Mouse (Mus musculus): Measurements from ENCODE around the gene Chrne. TPM values are rescaled to one million over a fixed set of nuclear protein-coding genes. Genes with fewer than 3 reads are reported as not detected.

Gene Chrne
- polyA plus RNA-seq, 1 experiment from 2014 or later = not detected

- H3K4me1 ChIP-seq (replicated peaks) = peaks cover 40% of the 10 kb centered on the region
- 46% methylated on average over 6 of the region's 6 CpGs for WGBS (ENCODE audit: insufficient replicate concordance)
- H3K9ac ChIP-seq = no peak overlapping the region
- no peak overlapping the region for H3K4me3 ChIP-seq (replicated peaks)
- H3K27ac ChIP-seq (replicated peaks) = no peak overlapping the region
- no peak for ATAC-seq (ENCODE audit: insufficient read depth)
- peaks cover 16% of the 10 kb centered on the region for H3K27me3 ChIP-seq
- H3K4me2 ChIP-seq = no peak overlapping the region
- no peaks in the 10 kb centered on the region for H3K9me3 ChIP-seq (replicated peaks)
- H3K36me3 ChIP-seq (replicated peaks) = peaks cover 13% of the 10 kb centered on the region
Observed at GRCm38 (mm10) chr11:70657573-70657972, 38.6 kb upstream of the Chrne start.

GRCm38 (mm10) chr11:70656964-70657363, 37.9 kb upstream of the Chrne start, which contains the start of gene Eno3:
Gene Eno3 (plus strand): TSS chr11:70657202.
- peak within 1 kb of the TSS; percentile 99 for H3K27ac ChIP-seq (replicated peaks)
- peaks cover 14% of the 10 kb centered on the region for H3K36me3 ChIP-seq (replicated peaks)
- H3K4me2 ChIP-seq = peak within 1 kb of the TSS; percentile 99
- H3K4me1 ChIP-seq (replicated peaks) = peaks cover 46% of the 10 kb centered on the region
- WGBS (ENCODE audit: insufficient replicate concordance) = 19% methylated on average over 3 of the region's 3 CpGs
- peak within 1 kb of the TSS; percentile 98 for H3K9ac ChIP-seq
- H3K27me3 ChIP-seq = peaks cover 16% of the 10 kb centered on the region
- no peak for ATAC-seq (ENCODE audit: insufficient read depth)
- H3K9me3 ChIP-seq (replicated peaks) = no peaks in the 10 kb centered on the region
- H3K4me3 ChIP-seq (replicated peaks) = peak within 1 kb of the TSS; percentile 99

GRCm38 (mm10) chr11:70656456-70656927, 37.5 kb upstream of the Chrne start:
- H3K4me2 ChIP-seq = peak overlapping the region; percentile 99
- peaks cover 51% of the 10 kb centered on the region for H3K4me1 ChIP-seq (replicated peaks)
- H3K9ac ChIP-seq = no peak overlapping the region; the same call in 1 of the 2 replicates
- peaks cover 19% of the 10 kb centered on the region for H3K36me3 ChIP-seq (replicated peaks)
- H3K27ac ChIP-seq (replicated peaks) = peak overlapping the region; percentile 99
- H3K9me3 ChIP-seq (replicated peaks) = no peaks in the 10 kb centered on the region
- 23% methylated on average over 16 of the region's 16 CpGs for WGBS (ENCODE audit: insufficient replicate concordance)
- no peak for ATAC-seq (ENCODE audit: insufficient read depth)
- H3K4me3 ChIP-seq (replicated peaks) = peak overlapping the region; percentile 99
- peaks cover 16% of the 10 kb centered on the region for H3K27me3 ChIP-seq

GRCm38 (mm10) chr11:70655571-70656455, 36.8 kb upstream of the Chrne start:
- no peak for ATAC-seq (ENCODE audit: insufficient read depth)
- 1% methylated on average over 61 of the region's 61 CpGs for WGBS (ENCODE audit: insufficient replicate concordance)
- no peaks in the 10 kb centered on the region for H3K9me3 ChIP-seq (replicated peaks)
- H3K4me3 ChIP-seq (replicated peaks) = peak overlapping the region; percentile 99
- peaks cover 16% of the 10 kb centered on the region for H3K27me3 ChIP-seq
- H3K27ac ChIP-seq (replicated peaks) = peak overlapping the region; percentile 99
- H3K36me3 ChIP-seq (replicated peaks) = peaks cover 24% of the 10 kb centered on the region
- H3K9ac ChIP-seq = peak overlapping the region; percentile 98
- peaks cover 57% of the 10 kb centered on the region for H3K4me1 ChIP-seq (replicated peaks)
- peak overlapping the region; percentile 99 for H3K4me2 ChIP-seq

GRCm38 (mm10) chr11:70654923-70655570, 36.0 kb upstream of the Chrne start:
- H3K27me3 ChIP-seq = peaks cover 16% of the 10 kb centered on the region
- no peaks in the 10 kb centered on the region for H3K9me3 ChIP-seq (replicated peaks)
- H3K27ac ChIP-seq (replicated peaks) = peak overlapping the region; percentile 99
- peak; percentile 52 for ATAC-seq (ENCODE audit: insufficient read depth)
- peak overlapping the region; percentile 99 for H3K4me2 ChIP-seq
- peak overlapping the region; percentile 99 for H3K4me3 ChIP-seq (replicated peaks)
- peaks cover 30% of the 10 kb centered on the region for H3K36me3 ChIP-seq (replicated peaks)
- H3K4me1 ChIP-seq (replicated peaks) = peaks cover 65% of the 10 kb centered on the region
- peak overlapping the region; percentile 98 for H3K9ac ChIP-seq
- WGBS (ENCODE audit: insufficient replicate concordance) = under 1% methylated on average over 48 of the region's 48 CpGs

- Histone ChIP-seq H3K9me3 (replicated peaks) (no peaks in the 10 kb centered on the region), H3K4me3 (replicated peaks) (peak within 1 kb of the TSS; percentile 99), H3K27me3 (peaks cover 16% of the 10 kb centered on the region), H3K27ac (replicated peaks) (peak within 1 kb of the TSS; percentile 99), H3K4me1 (replicated peaks) (peaks cover 72% of the 10 kb centered on the region), H3K36me3 (replicated peaks) (peaks cover 37% of the 10 kb centered on the region), H3K9ac (peak within 1 kb of the TSS; percentile 98), H3K4me2 (peak within 1 kb of the TSS; percentile 99)
- WGBS (ENCODE audit: insufficient replicate concordance) = under 1% methylated on average over 57 of the region's 61 CpGs
- ATAC-seq (ENCODE audit: insufficient read depth) = peak; percentile 57
Observed at GRCm38 (mm10) chr11:70654198-70654922, 35.3 kb upstream of the Chrne start, which contains the start of gene Pfn1. Gene Pfn1 (minus strand): TSS chr11:70654644.

- H3K27ac ChIP-seq (replicated peaks) = peak overlapping the region; percentile 99
- H3K4me1 ChIP-seq (replicated peaks) = peaks cover 80% of the 10 kb centered on the region
- ATAC-seq (ENCODE audit: insufficient read depth) = peak; percentile 71
- H3K4me3 ChIP-seq (replicated peaks) = peak overlapping the region; percentile 99
- peak overlapping the region; percentile 99 for H3K4me2 ChIP-seq
- peak overlapping the region; percentile 98 for H3K9ac ChIP-seq
- peaks cover 16% of the 10 kb centered on the region for H3K27me3 ChIP-seq
- WGBS (ENCODE audit: insufficient replicate concordance) = under 1% methylated on average over 63 of the region's 63 CpGs
- H3K9me3 ChIP-seq (replicated peaks) = no peaks in the 10 kb centered on the region
- H3K36me3 ChIP-seq (replicated peaks) = peaks cover 44% of the 10 kb centered on the region
Observed at GRCm38 (mm10) chr11:70653345-70654197, 34.6 kb upstream of the Chrne start.

GRCm38 (mm10) chr11:70652884-70653344, 33.9 kb upstream of the Chrne start:
- no peak for ATAC-seq (ENCODE audit: insufficient read depth)
- H3K27me3 ChIP-seq = peaks cover 16% of the 10 kb centered on the region
- no peaks in the 10 kb centered on the region for H3K9me3 ChIP-seq (replicated peaks)
- peak overlapping the region; percentile 99 for H3K27ac ChIP-seq (replicated peaks)
- peak overlapping the region; percentile 99 for H3K4me3 ChIP-seq (replicated peaks)
- peaks cover 44% of the 10 kb centered on the region for H3K36me3 ChIP-seq (replicated peaks)
- 13% methylated on average over 6 of the region's 6 CpGs for WGBS (ENCODE audit: insufficient replicate concordance)
- peak overlapping the region; percentile 98 for H3K9ac ChIP-seq
- H3K4me2 ChIP-seq = peak overlapping the region; percentile 99
- peaks cover 83% of the 10 kb centered on the region for H3K4me1 ChIP-seq (replicated peaks)

GRCm38 (mm10) chr11:70652029-70652883, 33.2 kb upstream of the Chrne start:
- H3K9ac ChIP-seq = peak overlapping the region; percentile 98
- ATAC-seq (ENCODE audit: insufficient read depth) = no peak
- peaks cover 16% of the 10 kb centered on the region for H3K27me3 ChIP-seq
- H3K4me3 ChIP-seq (replicated peaks) = peak overlapping the region; percentile 99
- no peaks in the 10 kb centered on the region for H3K9me3 ChIP-seq (replicated peaks)
- H3K27ac ChIP-seq (replicated peaks) = peak overlapping the region; percentile 99
- peaks cover 76% of the 10 kb centered on the region for H3K4me1 ChIP-seq (replicated peaks)
- 29% methylated on average over 12 of the region's 12 CpGs for WGBS (ENCODE audit: insufficient replicate concordance)
- H3K36me3 ChIP-seq (replicated peaks) = peaks cover 44% of the 10 kb centered on the region
- peak overlapping the region; percentile 99 for H3K4me2 ChIP-seq
